Mouse (Mus musculus): ENCODE results near the gene Mapk7.

Gene Mapk7

DNA sequence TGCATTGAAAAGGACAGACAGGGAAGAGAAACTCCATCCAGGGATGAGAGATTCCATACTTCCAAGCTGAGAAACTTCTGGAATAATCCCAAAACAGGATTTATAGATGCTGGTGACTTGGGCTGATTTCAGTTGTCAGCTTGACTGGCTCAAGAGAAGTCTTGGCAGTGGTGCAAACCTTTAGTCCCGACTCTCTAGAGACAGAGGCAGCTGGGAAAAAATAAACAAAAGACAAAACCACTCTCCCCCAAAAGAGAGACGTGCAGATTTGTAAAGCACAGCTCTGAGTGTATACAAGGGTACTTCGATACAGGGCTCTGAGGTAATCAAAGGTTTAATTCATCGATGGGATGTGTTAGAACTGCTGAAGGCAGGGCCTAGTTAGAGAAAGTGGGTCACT lies 28.8 kb downstream of the Mapk7 start:
- in situ Hi-C loops (cut with MboI, MseI), result loop anchor here (10.0 kb wide), 1 partner anchor 1481 kb away; no protein-coding TSS in a partner anchor

- in situ Hi-C loops (cut with MboI, MseI), result loop anchor here (10.0 kb wide), 1 partner anchor 1479 kb away; no protein-coding TSS in a partner anchor
These were observed 30.1 kb downstream of the Mapk7 start for GRCm38 (mm10) chr11:61464071-61464470.

DNA sequence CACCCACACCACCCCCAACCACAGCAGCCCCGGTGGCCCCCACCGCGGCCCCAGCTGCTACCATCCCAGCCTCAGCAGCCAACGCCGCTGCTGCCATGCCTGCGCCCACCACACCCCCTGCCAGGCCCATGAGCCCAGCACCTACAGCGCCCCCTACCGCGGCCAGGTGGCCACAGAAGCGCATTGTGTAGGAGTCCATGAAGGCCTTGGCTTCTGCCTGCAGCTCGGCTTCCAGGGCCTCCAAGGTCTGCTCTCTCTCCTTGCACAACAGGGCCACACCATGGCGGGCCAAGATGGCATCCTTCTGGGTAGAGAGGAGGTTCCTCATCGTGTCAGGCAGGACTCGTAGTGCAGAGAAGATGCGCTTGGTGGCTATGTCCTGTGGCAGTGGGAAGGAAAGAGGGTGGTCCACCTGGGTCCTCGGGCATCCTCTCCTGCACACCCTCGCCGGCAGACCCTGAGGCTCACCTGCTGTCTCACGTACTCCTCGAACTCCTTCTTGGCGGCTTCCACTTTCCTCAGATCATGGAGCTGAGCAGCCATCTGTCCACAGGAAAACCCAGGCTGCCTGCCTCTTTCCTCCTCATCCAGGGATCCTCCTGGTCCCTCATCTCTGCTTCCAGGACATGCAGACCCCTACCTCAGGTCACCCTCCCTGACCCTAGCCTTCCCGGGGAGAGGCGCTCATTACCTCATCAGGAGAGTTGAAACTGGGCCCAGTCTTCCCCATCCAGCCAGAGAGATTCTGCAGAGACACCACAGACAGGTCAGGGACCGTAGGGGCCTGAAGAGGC lies 44.5 kb downstream of the Mapk7 start:
- in situ Hi-C loops (cut with MboI, MseI), result loop anchor here (5.0 kb wide), 1 partner anchor 773 kb away; no protein-coding TSS in a partner anchor

- in situ Hi-C loops (cut with MboI, MseI), result no loop called here
These were observed 45.5 kb downstream of the Mapk7 start for GRCm38 (mm10) chr11:61448599-61449225.

DNA sequence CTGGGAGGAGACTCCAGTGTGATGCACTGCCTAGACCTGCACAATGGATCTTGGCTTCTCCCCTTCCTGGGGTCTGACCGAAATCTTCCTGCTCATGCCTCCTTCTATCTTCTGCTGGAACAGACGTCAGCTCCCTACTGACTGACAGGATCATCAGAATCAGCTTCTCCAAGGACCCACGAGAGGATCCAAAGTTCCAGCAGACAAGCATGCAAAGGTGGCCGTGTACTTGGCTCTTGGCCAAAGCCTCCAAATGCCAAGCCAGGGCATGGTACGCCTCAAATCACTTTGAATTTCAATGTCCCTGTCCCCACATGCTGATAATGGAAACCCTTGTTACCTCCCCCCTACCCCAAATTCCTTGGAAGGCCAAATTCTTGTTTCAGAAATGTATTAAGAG lies 46.2 kb downstream of the Mapk7 start:
- in situ Hi-C loops (cut with MboI, MseI), result no loop called here

DNA sequence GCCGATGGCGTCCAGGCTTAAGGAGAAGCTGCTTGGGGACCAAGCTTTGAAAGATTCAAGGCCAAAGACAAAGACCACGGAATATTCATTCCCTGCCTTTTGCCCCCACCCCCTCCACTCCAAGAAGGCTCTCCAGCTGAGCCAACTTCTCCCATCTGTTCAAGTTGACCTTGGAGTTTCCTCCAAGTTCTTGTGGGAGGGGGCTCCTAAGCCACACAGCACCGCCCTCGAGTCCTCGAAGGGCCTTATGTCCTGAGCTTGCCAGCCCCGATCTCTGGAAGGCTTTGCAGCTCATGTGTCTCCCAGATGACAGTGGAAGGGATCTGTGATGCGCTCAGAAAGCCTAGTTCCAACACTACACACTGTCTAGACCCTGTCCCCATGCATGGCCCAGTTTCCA lies 46.9 kb downstream of the Mapk7 start:
- in situ Hi-C loops (cut with MboI, MseI), result no loop called here

DNA sequence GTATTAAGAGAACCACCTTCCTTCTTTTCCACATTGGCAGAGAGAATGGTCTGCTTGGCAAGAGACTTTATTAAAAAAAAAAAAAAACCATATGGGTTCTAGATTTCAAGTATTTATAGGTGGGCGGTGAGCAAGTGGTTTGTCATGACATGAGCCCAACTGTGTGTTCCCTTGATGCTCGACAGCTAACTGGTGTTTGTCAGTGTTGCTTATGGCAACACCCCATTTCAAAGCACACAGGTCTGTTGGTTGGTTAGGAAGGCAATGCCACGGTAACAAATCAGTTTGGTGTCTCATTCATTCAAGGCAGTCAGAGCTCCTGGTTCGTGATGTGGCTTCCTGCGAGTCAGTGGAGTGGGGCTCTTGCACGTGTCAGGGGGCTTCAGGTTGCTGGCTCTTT lies 50.4 kb downstream of the Mapk7 start:
- in situ Hi-C loops (cut with MboI, MseI), result no loop called here

DNA sequence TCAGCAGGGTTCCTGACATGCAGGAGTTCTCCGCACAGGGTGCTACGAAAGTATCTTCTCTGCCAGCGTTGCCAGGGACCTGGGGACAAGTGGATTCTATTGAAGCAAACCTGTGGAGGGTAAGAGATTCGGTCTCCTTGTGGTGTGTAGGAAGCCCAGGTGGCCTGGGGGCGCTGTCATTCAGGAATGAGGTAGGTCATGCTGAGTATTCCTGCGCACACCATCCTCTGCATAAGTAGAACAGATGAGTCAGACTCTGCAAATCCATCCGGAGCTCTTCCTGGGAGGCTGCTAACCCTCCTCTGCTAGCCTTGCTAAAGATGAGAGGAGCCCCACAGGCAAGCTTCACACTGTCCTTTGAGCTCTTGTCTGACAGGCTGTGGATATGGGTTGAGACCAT lies 52.5 kb downstream of the Mapk7 start:
- in situ Hi-C loops (cut with MboI, MseI), result no loop called here

DNA sequence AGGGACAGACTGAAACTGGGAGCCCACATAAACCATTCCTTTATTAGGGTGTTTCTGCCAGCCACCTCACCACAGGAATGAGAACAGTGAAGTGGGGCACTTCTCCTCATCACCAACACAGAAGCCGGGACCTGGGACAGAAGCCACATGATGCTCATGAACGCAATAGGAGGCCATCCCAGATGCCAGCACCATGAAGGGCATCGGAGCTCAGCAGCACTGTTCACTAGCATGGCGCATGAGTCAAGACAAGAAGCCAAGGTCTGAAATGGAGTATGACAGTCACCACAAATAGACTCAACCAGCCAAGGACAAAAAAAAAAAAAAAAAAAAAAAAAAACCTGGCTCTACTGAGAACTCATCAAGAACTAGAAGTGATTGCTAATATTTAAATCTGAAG lies 53.8 kb downstream of the Mapk7 start:
- in situ Hi-C loops (cut with MboI, MseI), result no loop called here

- in situ Hi-C loops (cut with MboI, MseI), result loop anchor here (10.0 kb wide), 1 partner anchor 1944 kb away; no protein-coding TSS in a partner anchor
These were observed 55.0 kb downstream of the Mapk7 start for GRCm38 (mm10) chr11:61439170-61439569.

Data from T-helper 2 cell (primary cell).